Mouse (Mus musculus) midbrain, embryonic 11.5 days (tissue): ENCODE data around the gene Yipf3. TPM values are rescaled to one million over a fixed set of nuclear protein-coding genes. Genes with fewer than 3 reads are reported as not detected.

Experiments used
- ATAC-seq: fragments of 200-750 bp; cut with Nextera tagmentation; 2 replicates; pipeline ENCODE4 v1.8.0; 2017; ENCODE audit warnings: moderate TSS enrichment, moderate library complexity; ENCODE audit not compliant: low FRiP score
- DNase-seq: peaks from one replicate; pipeline ENCODE4 v3.0.0; 2015; ENCODE audit warnings: low spot score; ENCODE audit errors: missing footprints
- H3K27ac ChIP-seq: fragments of 300-500 bp; sonication (generic); 2 replicates; pipeline ENCODE4 v1.5.1; 2014; ENCODE audit warnings: low read depth, low read length
- H3K27me3 ChIP-seq: fragments of 300-500 bp; sonication (generic); 2 replicates; pipeline ENCODE4 v1.6.1; 2014; ENCODE audit warnings: mild to moderate bottlenecking, low read length, moderate library complexity, mixed read lengths; ENCODE audit not compliant: control insufficient read depth, insufficient read depth
- H3K36me3 ChIP-seq: fragments of 300-500 bp; sonication (generic); 2 replicates; pipeline ENCODE4 v1.6.1; 2014; ENCODE audit warnings: mild to moderate bottlenecking, low read length, moderate library complexity, mixed read lengths; ENCODE audit not compliant: control insufficient read depth, insufficient read depth
- H3K4me1 ChIP-seq: fragments of 300-500 bp; sonication (generic); 2 replicates; pipeline ENCODE4 v1.6.1; 2014; ENCODE audit warnings: low read length; ENCODE audit not compliant: control insufficient read depth, insufficient read depth
- H3K4me2 ChIP-seq: fragments of 300-500 bp; sonication (generic); 2 replicates; pipeline ENCODE4 v1.6.1; 2014; ENCODE audit warnings: mild to moderate bottlenecking, moderate library complexity
- H3K4me3 ChIP-seq: fragments of 300-500 bp; sonication (generic); 2 replicates; pipeline ENCODE4 v1.5.1; 2014; ENCODE audit warnings: low read depth, low read length
- H3K9ac ChIP-seq: fragments of 300-500 bp; sonication (generic); 2 replicates; pipeline ENCODE4 v1.6.1; 2014; ENCODE audit warnings: low read length
- H3K9me3 ChIP-seq: fragments of 300-500 bp; sonication (generic); 2 replicates; pipeline ENCODE4 v1.6.1; 2016; ENCODE audit warnings: low read length; ENCODE audit not compliant: control insufficient read depth
- WGBS: fragments of 180-500 bp; shearing (Covaris S2); extraction: QIAGEN DNeasy Blood & Tissue Kit; methylation state at CpG from one replicate; pipeline ENCODE4 v1.1.7; 2014; 5-methylcytosine and 5-hydroxymethylcytosine counted together
- polyA plus RNA-seq: library from polyadenylated mRNA; unstranded; fragments of >200 nt; fragmentation: Nextera tagmentation; extraction: Ambion mirVana; gene quantifications from 2 replicates; pipeline ENCODE4 v1.2.1, GENCODE M21; 2014

Yipf3 gene
- polyA plus RNA-seq, 1 experiment from 2014 or later, result 67.6 TPM

DNA sequence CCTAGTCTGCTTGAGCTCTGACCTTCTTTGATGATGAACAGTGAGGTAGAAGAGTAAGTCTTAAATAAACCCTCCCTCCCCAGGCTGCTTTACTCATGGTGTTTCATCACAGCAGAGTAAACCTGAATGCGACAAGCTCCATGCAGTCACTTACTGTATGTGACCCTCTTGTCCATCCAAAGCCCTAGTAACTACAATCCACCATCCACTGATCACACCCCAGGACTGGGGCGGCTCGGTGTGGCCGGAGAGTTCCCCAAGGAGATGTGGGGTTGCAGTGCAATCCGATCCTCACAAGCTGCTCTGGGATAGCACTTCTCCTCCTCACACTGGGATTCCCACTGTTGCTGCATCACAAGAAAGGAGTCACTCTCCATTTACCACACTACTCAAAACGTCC, 26.6 kb downstream of the Yipf3 start:
- H3K4me2 ChIP-seq, result no peak overlapping the region
- no peak overlapping the region for H3K4me3 ChIP-seq
- WGBS, result 78% methylated on average over 6 of the region's 6 CpGs
- H3K36me3 ChIP-seq, result peaks cover 15% of the 10 kb centered on the region
- H3K9ac ChIP-seq, result no peak overlapping the region
- H3K27ac ChIP-seq, result no peak overlapping the region
- ATAC-seq (no peak), DNase-seq (no peak)
- no peaks in the 10 kb centered on the region for H3K9me3 ChIP-seq
- H3K27me3 ChIP-seq, result no peaks in the 10 kb centered on the region
- H3K4me1 ChIP-seq, result no peaks in the 10 kb centered on the region

DNA sequence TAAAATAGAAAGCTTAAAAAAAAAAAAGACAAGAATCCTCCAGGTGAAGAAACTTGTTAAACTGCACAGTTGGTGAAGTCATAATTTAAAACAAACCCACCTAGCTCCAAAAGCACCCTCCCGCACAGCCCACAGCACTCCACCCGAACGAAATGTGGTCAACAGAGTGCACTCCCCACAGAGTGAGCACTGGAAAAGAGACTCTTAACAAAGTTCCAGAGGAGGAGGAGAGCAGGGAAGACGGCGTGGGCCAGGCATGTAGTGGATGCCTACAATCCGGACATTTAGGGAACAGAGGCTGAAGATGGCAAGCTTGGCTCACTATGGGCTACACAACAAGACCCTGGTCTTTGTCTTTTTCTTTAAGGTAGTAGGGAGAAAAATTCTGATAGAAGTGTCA, 27.2 kb downstream of the Yipf3 start:
- no peaks in the 10 kb centered on the region for H3K4me1 ChIP-seq
- H3K27me3 ChIP-seq, result no peaks in the 10 kb centered on the region
- H3K27ac ChIP-seq, result no peak overlapping the region
- no peak overlapping the region for H3K4me2 ChIP-seq
- H3K9ac ChIP-seq, result no peak overlapping the region
- H3K4me3 ChIP-seq, result no peak overlapping the region
- 84% methylated on average over 6 of the region's 6 CpGs for WGBS
- H3K36me3 ChIP-seq, result peaks cover 14% of the 10 kb centered on the region
- DNase-seq (no peak), ATAC-seq (no peak)
- H3K9me3 ChIP-seq, result no peaks in the 10 kb centered on the region

DNA sequence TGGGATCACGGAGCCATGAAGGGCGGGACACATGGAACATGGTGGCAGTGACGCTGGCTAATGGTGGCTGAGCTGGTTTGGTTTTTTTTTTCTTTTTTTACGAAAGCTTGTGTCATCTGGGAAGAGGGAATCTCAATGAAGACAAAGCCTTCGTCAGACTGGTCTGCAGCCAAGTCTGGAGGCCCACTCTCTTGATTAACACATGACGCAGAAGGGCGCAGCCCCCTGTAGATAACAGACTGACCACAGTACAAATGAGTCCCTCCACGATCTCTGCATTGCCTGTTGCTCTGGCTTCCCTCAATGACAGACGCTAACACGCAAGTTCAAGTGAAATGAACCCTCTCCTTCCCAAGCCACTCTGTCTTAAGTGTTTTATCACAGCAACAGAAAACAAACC, 27.6 kb downstream of the Yipf3 start:
- H3K4me1 ChIP-seq, result no peaks in the 10 kb centered on the region
- WGBS, result 93% methylated on average over 10 of the region's 10 CpGs
- DNase-seq (no peak), ATAC-seq (no peak)
- H3K4me3 ChIP-seq, result no peak overlapping the region
- H3K9me3 ChIP-seq, result no peaks in the 10 kb centered on the region
- H3K4me2 ChIP-seq, result no peak overlapping the region
- no peak overlapping the region for H3K9ac ChIP-seq
- no peaks in the 10 kb centered on the region for H3K27me3 ChIP-seq
- H3K27ac ChIP-seq, result no peak overlapping the region
- peaks cover 14% of the 10 kb centered on the region for H3K36me3 ChIP-seq

DNA sequence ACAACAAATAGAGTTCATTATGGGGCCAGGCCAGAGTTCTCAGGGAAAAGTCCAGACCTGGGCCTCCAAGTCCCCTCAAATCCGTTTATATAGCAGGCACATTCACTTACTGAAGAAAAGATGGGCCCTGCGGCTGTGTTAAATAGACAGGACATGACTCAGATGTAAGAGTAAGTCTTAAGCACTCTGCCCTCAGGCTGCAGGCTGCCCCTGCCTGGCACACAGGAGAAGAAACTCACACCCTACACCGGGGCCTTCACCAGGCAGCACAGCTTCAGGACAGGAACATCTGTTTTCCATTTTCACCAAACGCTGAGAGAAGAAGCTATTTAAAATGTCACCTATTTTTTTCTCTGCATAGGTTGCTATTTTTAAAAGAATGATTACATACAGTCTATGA, 29.7 kb downstream of the Yipf3 start:
- Histone ChIP-seq H3K9ac (no peak overlapping the region), H3K4me3 (no peak overlapping the region), H3K27ac (no peak overlapping the region), H3K36me3 (peaks cover 9% of the 10 kb centered on the region; the same call in 1 of the 2 replicates), H3K4me1 (peaks cover 8% of the 10 kb centered on the region; the same call in 1 of the 2 replicates), H3K27me3 (no peaks in the 10 kb centered on the region), H3K4me2 (no peak overlapping the region), H3K9me3 (no peaks in the 10 kb centered on the region)
- no peak for ATAC-seq
- DNase-seq, result no peak
- 78% methylated on average over 4 of the region's 4 CpGs for WGBS

DNA sequence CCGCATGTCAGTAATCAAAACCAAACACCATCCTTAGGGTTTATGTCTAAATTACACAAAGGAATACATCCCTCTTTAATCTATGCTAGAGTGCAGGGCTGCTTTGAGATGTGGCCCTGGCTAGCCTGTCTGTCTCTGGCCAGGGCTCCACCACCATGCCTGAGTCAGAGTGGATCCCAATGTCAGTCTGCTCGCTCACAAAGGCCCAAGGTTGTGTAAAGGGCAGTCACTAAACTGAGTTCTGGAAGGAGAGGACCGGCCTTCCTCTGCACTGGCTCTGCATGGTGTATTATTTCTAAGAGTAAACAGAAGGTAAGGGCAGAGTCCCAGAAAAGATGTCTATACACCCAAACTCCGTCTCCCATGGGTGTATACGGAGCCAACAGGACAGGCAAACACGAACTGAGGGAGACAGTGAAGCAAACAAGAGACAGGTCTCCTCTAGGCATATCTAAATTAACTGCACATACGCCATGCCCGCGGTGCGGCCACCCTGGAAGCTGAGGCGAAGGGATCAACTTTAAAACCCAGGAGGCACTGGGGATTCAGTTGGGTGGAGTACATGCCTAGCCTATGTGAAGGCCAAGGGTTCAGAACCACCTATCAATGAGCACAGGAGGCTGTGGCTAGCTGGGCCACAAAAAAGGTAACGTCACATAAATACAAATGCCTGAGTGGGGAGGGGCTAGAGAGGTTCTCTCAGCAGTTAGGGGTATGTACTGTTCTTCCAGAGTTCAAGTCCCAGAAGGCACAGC, 30.3 kb downstream of the Yipf3 start:
- no peaks in the 10 kb centered on the region for H3K9me3 ChIP-seq
- peaks cover 10% of the 10 kb centered on the region; the same call in 1 of the 2 replicates for H3K4me1 ChIP-seq
- H3K4me3 ChIP-seq, result no peak overlapping the region
- no peak overlapping the region for H3K27ac ChIP-seq
- H3K9ac ChIP-seq, result no peak overlapping the region
- DNase-seq (no peak), ATAC-seq (no peak)
- peaks cover 9% of the 10 kb centered on the region; the same call in 1 of the 2 replicates for H3K36me3 ChIP-seq
- H3K4me2 ChIP-seq, result no peak overlapping the region
- H3K27me3 ChIP-seq, result no peaks in the 10 kb centered on the region
- 88% methylated on average over 12 of the region's 12 CpGs for WGBS

DNA sequence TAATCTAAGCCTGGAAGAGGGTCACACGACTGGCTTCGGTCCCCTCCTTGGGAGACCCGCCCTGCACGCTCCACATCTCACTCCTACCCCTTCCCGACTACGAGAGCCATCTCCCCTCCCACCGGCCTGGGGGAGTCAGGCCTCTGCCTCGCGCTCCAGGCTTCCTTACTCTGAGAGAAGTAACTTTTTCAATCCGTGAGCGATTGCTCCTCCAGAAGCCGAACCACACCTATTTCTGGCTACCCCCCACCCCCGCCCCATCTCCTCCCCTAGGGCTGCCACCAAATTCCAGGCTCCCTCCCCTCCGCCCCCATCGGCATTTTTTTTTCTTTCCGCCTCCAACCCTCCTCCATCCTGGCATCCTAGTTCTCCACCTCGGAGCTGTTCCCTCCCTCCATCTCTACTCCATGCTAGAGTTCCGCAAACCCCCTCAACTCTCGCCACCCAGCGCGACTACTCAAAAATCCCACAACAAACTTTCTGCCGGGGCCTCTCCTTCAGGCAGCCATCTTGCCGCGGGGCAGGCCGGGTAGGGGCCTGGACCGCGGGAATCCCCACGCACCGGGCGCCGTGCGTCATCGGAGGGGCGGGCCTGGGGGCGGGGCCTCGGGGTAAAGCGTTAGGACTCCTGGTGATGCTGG, 34.7 kb downstream of the Yipf3 start, which contains the start of gene Tjap1:
Gene Tjap1, minus strand, starts transcription at position 544 of the 641 bp plus-strand sequence.
- Histone ChIP-seq H3K27me3 (no peaks in the 10 kb centered on the region), H3K9ac (peak within 1 kb of the TSS; percentile 76), H3K4me1 (peaks cover 12% of the 10 kb centered on the region; the same call in 1 of the 2 replicates), H3K36me3 (peaks cover 5% of the 10 kb centered on the region; the same call in 1 of the 2 replicates), H3K27ac (no peak within 1 kb of the TSS; the same call in 1 of the 2 replicates), H3K9me3 (no peaks in the 10 kb centered on the region), H3K4me3 (peak within 1 kb of the TSS; percentile 61), H3K4me2 (peak within 1 kb of the TSS; percentile 55)
- peak; percentile 99 for DNase-seq
- ATAC-seq, result peak; percentile 98
- under 1% methylated on average over 37 of the region's 37 CpGs for WGBS

DNA sequence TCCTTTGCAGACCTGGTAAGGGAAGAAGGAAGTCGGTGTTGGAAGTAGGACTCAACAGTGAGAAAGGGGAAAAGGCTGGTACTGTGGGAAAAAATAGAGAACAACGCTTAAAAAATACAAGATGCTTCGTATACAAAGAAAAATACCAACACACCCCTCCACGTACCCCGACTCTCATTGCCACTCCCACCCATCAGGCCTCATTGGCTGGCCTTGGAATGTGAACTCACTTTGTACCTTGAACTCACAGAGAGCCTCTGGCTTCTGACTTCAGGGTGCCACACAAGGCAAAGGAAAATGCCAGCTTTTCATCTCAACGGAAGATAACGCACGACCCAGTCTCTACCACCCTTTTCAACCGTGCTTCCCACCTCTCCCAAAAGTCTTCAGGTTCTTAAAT, 35.3 kb downstream of the Yipf3 start:
- Histone ChIP-seq H3K36me3 (peaks cover 4% of the 10 kb centered on the region; the same call in 1 of the 2 replicates), H3K9me3 (no peaks in the 10 kb centered on the region), H3K4me1 (peaks cover 12% of the 10 kb centered on the region; the same call in 1 of the 2 replicates), H3K4me2 (peak overlapping the region; percentile 55), H3K9ac (peak overlapping the region; percentile 24; the same call in 1 of the 2 replicates), H3K4me3 (peak overlapping the region; percentile 61), H3K27me3 (no peaks in the 10 kb centered on the region), H3K27ac (no peak overlapping the region)
- WGBS, result 25% methylated on average over 9 of the region's 9 CpGs
- ATAC-seq (no peak), DNase-seq (no peak)

DNA sequence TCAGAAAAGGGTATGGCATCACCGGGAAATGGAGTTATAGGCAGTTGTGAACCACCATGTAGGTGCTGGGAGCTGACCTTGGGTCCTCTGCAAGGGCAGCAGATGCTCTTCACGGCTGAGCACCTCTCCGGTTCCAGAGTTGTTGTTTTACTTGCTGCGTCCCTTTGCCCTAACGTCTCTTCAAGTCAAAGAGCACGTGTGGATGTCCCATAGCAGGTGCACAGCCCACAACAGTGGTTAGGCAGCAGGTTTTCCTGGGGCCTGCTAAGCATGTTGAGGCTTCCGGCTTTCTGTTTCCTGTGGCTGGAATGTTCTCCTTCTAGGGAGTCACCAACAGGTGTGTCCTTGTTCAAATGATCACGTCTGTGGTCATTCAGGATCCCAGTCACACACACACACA, 36.0 kb downstream of the Yipf3 start:
- Histone ChIP-seq H3K27ac (no peak overlapping the region), H3K4me1 (peaks cover 12% of the 10 kb centered on the region; the same call in 1 of the 2 replicates)

DNA sequence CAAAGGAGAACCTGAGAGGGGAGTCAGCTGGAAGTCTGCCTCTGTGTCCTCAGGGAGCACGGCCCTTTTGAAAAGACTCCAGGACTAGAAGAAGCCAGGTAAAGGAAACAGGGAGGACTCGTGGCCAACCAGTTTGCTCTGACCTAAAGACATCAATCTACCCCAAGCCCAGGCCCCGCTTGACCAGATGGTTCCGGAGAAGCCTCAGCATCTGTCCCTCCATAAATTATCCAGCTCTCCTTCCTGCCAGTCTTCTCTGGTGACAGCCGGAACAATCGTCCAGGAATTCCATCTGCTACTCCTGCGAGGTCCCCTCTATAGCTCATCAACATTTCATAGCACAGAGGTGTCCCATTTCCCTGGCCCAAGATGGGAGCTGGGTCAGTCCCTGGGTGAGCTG, 36.8 kb downstream of the Yipf3 start:
- H3K4me2 ChIP-seq, result no peak overlapping the region
- H3K27ac ChIP-seq, result no peak overlapping the region
- peaks cover 12% of the 10 kb centered on the region; the same call in 1 of the 2 replicates for H3K4me1 ChIP-seq
- no peak overlapping the region for H3K4me3 ChIP-seq
- WGBS, result 62% methylated on average over 7 of the region's 7 CpGs
- H3K36me3 ChIP-seq, result no peaks in the 10 kb centered on the region; the same call in 1 of the 2 replicates
- no peak for ATAC-seq
- DNase-seq, result no peak
- H3K27me3 ChIP-seq, result no peaks in the 10 kb centered on the region
- H3K9me3 ChIP-seq, result no peaks in the 10 kb centered on the region
- H3K9ac ChIP-seq, result no peak overlapping the region

More for the DNA sequence above, 36.0 kb downstream of the Yipf3 start:
- no peak overlapping the region for H3K9ac ChIP-seq
- DNase-seq (no peak), ATAC-seq (no peak)
- H3K36me3 ChIP-seq, result no peaks in the 10 kb centered on the region; the same call in 1 of the 2 replicates
- H3K4me2 ChIP-seq, result no peak overlapping the region
- no peaks in the 10 kb centered on the region for H3K9me3 ChIP-seq
- 87% methylated on average over 8 of the region's 8 CpGs for WGBS
- H3K4me3 ChIP-seq, result no peak overlapping the region
- no peaks in the 10 kb centered on the region for H3K27me3 ChIP-seq
